Mouse (Mus musculus): ENCODE data around the gene Tdrd3.

Tdrd3 gene

GRCm38 (mm10) chr14:87451645-87452443, 35.4 kb downstream of the Tdrd3 start:
- DNase-seq (ENCODE audit: low spot score in 2 of 2) = peak in 1 of 2 experiments; percentile 72

GRCm38 (mm10) chr14:87455630-87456175, 39.3 kb downstream of the Tdrd3 start:
- DNase-seq (ENCODE audit: low spot score in 2 of 2) = no peak

- no peak for DNase-seq (ENCODE audit: low spot score in 2 of 2)
These were observed 43.3 kb downstream of the Tdrd3 start for GRCm38 (mm10) chr14:87459777-87460176.

- no peak for DNase-seq (ENCODE audit: low spot score in 2 of 2)
These were observed 45.1 kb downstream of the Tdrd3 start for GRCm38 (mm10) chr14:87461543-87461942.

GRCm38 (mm10) chr14:87463963-87464654, 47.7 kb downstream of the Tdrd3 start:
- peak in 1 of 2 experiments; percentile 76 for DNase-seq (ENCODE audit: low spot score in 2 of 2)

GRCm38 (mm10) chr14:87464655-87465054, 48.2 kb downstream of the Tdrd3 start:
- DNase-seq (ENCODE audit: low spot score in 2 of 2) = no peak

GRCm38 (mm10) chr14:87467586-87467985, 51.1 kb downstream of the Tdrd3 start:
- DNase-seq (ENCODE audit: low spot score in 2 of 2) = no peak

GRCm38 (mm10) chr14:87471521-87471920, 55.1 kb downstream of the Tdrd3 start:
- no peak for DNase-seq (ENCODE audit: low spot score in 2 of 2)

- DNase-seq (ENCODE audit: low spot score in 2 of 2) = no peak
These were observed 56.3 kb downstream of the Tdrd3 start for GRCm38 (mm10) chr14:87472782-87473181.

GRCm38 (mm10) chr14:87475721-87476359, 59.4 kb downstream of the Tdrd3 start:
- DNase-seq (ENCODE audit: low spot score in 2 of 2) = no peak

- DNase-seq (ENCODE audit: low spot score in 2 of 2) = no peak
These were observed 62.0 kb downstream of the Tdrd3 start for GRCm38 (mm10) chr14:87478339-87478951.

GRCm38 (mm10) chr14:87485888-87486287, 69.4 kb downstream of the Tdrd3 start:
- no peak for DNase-seq (ENCODE audit: low spot score in 2 of 2)

- DNase-seq (ENCODE audit: low spot score in 2 of 2) = no peak
These were observed 81.6 kb downstream of the Tdrd3 start for GRCm38 (mm10) chr14:87497955-87498594.

- DNase-seq (ENCODE audit: low spot score in 2 of 2) = no peak
These were observed 89.5 kb downstream of the Tdrd3 start for GRCm38 (mm10) chr14:87505924-87506323.

GRCm38 (mm10) chr14:87515281-87515680, 98.8 kb downstream of the Tdrd3 start:
- DNase-seq (ENCODE audit: low spot score in 2 of 2) = no peak

GRCm38 (mm10) chr14:87517381-87517780, 100.9 kb downstream of the Tdrd3 start:
- no peak for DNase-seq (ENCODE audit: low spot score in 2 of 2)

GRCm38 (mm10) chr14:87531847-87532246, 115.4 kb downstream of the Tdrd3 start:
- DNase-seq (ENCODE audit: low spot score in 2 of 2) = no peak

- DNase-seq (ENCODE audit: low spot score in 2 of 2) = no peak
These were observed 120.8 kb downstream of the Tdrd3 start for GRCm38 (mm10) chr14:87537127-87537819.

- no peak for DNase-seq (ENCODE audit: low spot score in 2 of 2)
These were observed 133.5 kb downstream of the Tdrd3 start for GRCm38 (mm10) chr14:87549986-87550385.

- no peak for DNase-seq (ENCODE audit: low spot score in 2 of 2)
These were observed 135.8 kb downstream of the Tdrd3 start for GRCm38 (mm10) chr14:87552211-87552610.

GRCm38 (mm10) chr14:87563841-87564240, 147.4 kb downstream of the Tdrd3 start:
- no peak for DNase-seq (ENCODE audit: low spot score in 2 of 2)

All from urinary bladder, postnatal 4 days (tissue).